Mouse (Mus musculus) olfactory bulb, adult 2 months (tissue): ENCODE results near the gene Aak1.
"Not testable (repeated sequence)": the region's sequence is repeated elsewhere in the genome, so short reads cannot be mapped to it uniquely, and the experiment has no call there.

Experiments
- CTCF ChIP-seq: fragments of 200-500 bp; IDR thresholded peaks from 2 replicates; pipeline ENCODE4 v1.5.1; 2012; ENCODE audit warnings: low read depth, mild to moderate bottlenecking, low read length, moderate library complexity; ENCODE audit not compliant: insufficient read depth
- POLR2A ChIP-seq: fragments of 200-500 bp; IDR thresholded peaks from 2 replicates; pipeline ENCODE4 v1.6.1; 2012; ENCODE audit warnings: mild to moderate bottlenecking, low read depth, low read length, moderate library complexity; ENCODE audit not compliant: insufficient read depth

DNA sequence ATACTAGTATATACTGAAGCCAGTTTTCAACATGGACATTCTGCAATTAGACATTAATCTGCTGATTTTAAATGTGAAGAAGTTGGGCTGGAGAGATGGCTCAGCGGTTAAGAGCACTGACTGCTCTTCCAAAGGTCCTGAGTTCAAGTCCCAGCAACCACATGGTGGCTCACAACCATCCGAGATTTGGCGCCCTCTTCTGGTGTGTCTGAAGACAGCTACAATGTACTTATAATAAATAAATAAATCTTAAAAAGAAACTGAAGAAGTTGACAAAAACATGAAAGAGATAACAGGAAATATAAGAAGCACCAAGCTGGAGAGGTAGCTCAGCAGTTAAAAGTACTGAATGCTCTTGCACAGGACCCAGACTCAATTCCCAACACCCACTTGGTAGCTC, 29.3 kb downstream of the Aak1 start:
- not testable (repeated sequence) for TF ChIP-seq POLR2A, CTCF
